Mouse (Mus musculus): ENCODE data around the gene Calhm6. TPM values are rescaled to one million over a fixed set of nuclear protein-coding genes. Genes with fewer than 3 reads are reported as not detected.

Calhm6 gene
- polyA plus RNA-seq (2012; rRNA removed): 3.8 and 5.6 TPM in 2 replicates

GRCm38 (mm10) chr10:34127392-34128378 lies at the start of gene Calhm6:
TSS of gene Calhm6 (minus strand) at chr10:34127984.

GRCm38 (mm10) chr10:34096418-34096883 lies 31.3 kb downstream of the Calhm6 start, which contains the start of gene Calhm5:
TSS of gene Calhm5 (minus strand) at chr10:34096519.

Other genes starting within 250 kb of the Calhm6 start
- gene Rsph4a, start 222.9 kb downstream of the Calhm6 start, polyA plus RNA-seq (2012; rRNA removed): 0.87 and 0.91 TPM in 2 replicates
- 4.3 and 4.9 TPM in 2 replicates for gene Zup1, start 176.7 kb downstream of the Calhm6 start, polyA plus RNA-seq (2012; rRNA removed)
- gene Rwdd1, start 108.4 kb downstream of the Calhm6 start, polyA plus RNA-seq (2012; rRNA removed): 61.2 and 106 TPM in 2 replicates
- gene Trappc3l, start 90.4 kb downstream of the Calhm6 start, polyA plus RNA-seq (2012; rRNA removed): 0.12 TPM in 1 of 2 replicates, not detected in the other
- not detected in 2 replicates for gene Calhm4, start 83.7 kb downstream of the Calhm6 start, polyA plus RNA-seq (2012; rRNA removed)
- 0.36 and 0.39 TPM in 2 replicates for gene Calhm5, start 31.5 kb downstream of the Calhm6 start, polyA plus RNA-seq (2012; rRNA removed)
- gene Dse, start 79.7 kb upstream of the Calhm6 start, polyA plus RNA-seq (2012; rRNA removed): 18.8 and 25.4 TPM in 2 replicates
- 40.0 and 43.0 TPM in 2 replicates for gene Tspyl1, start 154.2 kb upstream of the Calhm6 start, polyA plus RNA-seq (2012; rRNA removed)
- 5.1 and 5.4 TPM in 2 replicates for gene Tspyl4, start 169.5 kb upstream of the Calhm6 start, polyA plus RNA-seq (2012; rRNA removed)

All from ovary, adult 2 months (tissue).